Comparison of ENCODE assay signal across 22 mouse cellular contexts in genomic region chr9:103288489-103289180, GRCm38 (mm10). TPM values are rescaled to one million over a fixed set of nuclear protein-coding genes. Genes with fewer than 3 reads are reported as not detected.
A peak's percentile ranks its signal among the peaks of the same experiment; 100 is the strongest.
DNase-seq lines count a peak whose midpoint lies in the region; ATAC-seq and TF ChIP-seq lines count a peak whose summit lies in the region.
"Had no signal": no experiment of that assay in that cellular context is flagged by ENCODE, and none has a peak within 500 bp of the region (broad histone marks: within the 10 kb centered on the region; RNA-seq: fewer than 3 reads in every experiment).

No protein-coding gene starts in this region.

- no peaks in the 10 kb centered on the region for H3K27me3 ChIP-seq in heart, embryonic 10.5 days (ENCODE audit: insufficient read depth, poor library complexity, severe bottlenecking)
- H3K27me3 ChIP-seq in stomach, embryonic 14.5 days (ENCODE audit: control insufficient read depth, insufficient read depth, low read length) = no peaks in the 10 kb centered on the region
- H3K27me3 ChIP-seq in stomach, postnatal 0 days (ENCODE audit: control insufficient read depth, insufficient read depth, low read length) = no peaks in the 10 kb centered on the region
- no peaks in the 10 kb centered on the region for H3K27me3 ChIP-seq in liver, embryonic 12.5 days (replicated peaks)
- H3K27me3 ChIP-seq in stomach, embryonic 15.5 days (replicated peaks) = no peaks in the 10 kb centered on the region
- H3K27me3 ChIP-seq in limb, embryonic 10.5 days (ENCODE audit: low read depth, poor library complexity, severe bottlenecking) = no peaks in the 10 kb centered on the region
- H3K27me3 ChIP-seq: CH12.LX; limb, embryonic 15.5 days; neural tube, embryonic 13.5 days had no signal

- DNase-seq in heart, embryonic 10.5 days (ENCODE audit: low spot score) = peak; percentile 67
- DNase-seq in heart, adult 18-20 months = no peak
- DNase-seq in stomach, postnatal 0 days (ENCODE audit: low spot score) = no peak
- no peak for DNase-seq in limb, embryonic 10.5 days (ENCODE audit: low spot score)
- no peak for DNase-seq in kidney, postnatal 10 days
- DNase-seq: adrenal gland, postnatal 36 days; cerebellum, adult 9-10 months; kidney, adult 9 months; lung, postnatal 14 days; thymus, adult 2 months had no signal

- 63% methylated on average over 13 of the region's 13 CpGs for WGBS in heart, embryonic 10.5 days
- WGBS in stomach, embryonic 14.5 days = 81% methylated on average over 13 of the region's 13 CpGs
- WGBS in stomach, postnatal 0 days = 86% methylated on average over 13 of the region's 13 CpGs
- WGBS in liver, embryonic 12.5 days (ENCODE audit: insufficient replicate concordance) = 40% methylated on average over 13 of the region's 13 CpGs
- 79% methylated on average over 13 of the region's 13 CpGs for WGBS in stomach, embryonic 15.5 days
- 88% methylated on average over 13 of the region's 13 CpGs for WGBS in limb, embryonic 10.5 days

- no peaks in the 10 kb centered on the region for H3K36me3 ChIP-seq in heart, embryonic 10.5 days
- no peaks in the 10 kb centered on the region for H3K36me3 ChIP-seq in stomach, embryonic 14.5 days (ENCODE audit: control insufficient read depth, insufficient read depth, low read length)
- H3K36me3 ChIP-seq in stomach, postnatal 0 days (ENCODE audit: control insufficient read depth, insufficient read depth, low read length) = no peaks in the 10 kb centered on the region
- H3K36me3 ChIP-seq in liver, embryonic 12.5 days = no peaks in the 10 kb centered on the region
- no peaks in the 10 kb centered on the region for H3K36me3 ChIP-seq in stomach, embryonic 15.5 days
- no peaks in the 10 kb centered on the region for H3K36me3 ChIP-seq in limb, embryonic 10.5 days
- H3K36me3 ChIP-seq: limb, embryonic 15.5 days; midbrain, embryonic 10.5 days; neural tube, embryonic 13.5 days had no signal

- peaks cover 22% of the 10 kb centered on the region for H3K4me1 ChIP-seq in heart, embryonic 10.5 days
- no peaks in the 10 kb centered on the region for H3K4me1 ChIP-seq in stomach, embryonic 14.5 days (ENCODE audit: control insufficient read depth, insufficient read depth, low read length)
- no peaks in the 10 kb centered on the region for H3K4me1 ChIP-seq in stomach, postnatal 0 days (replicated peaks; ENCODE audit: control insufficient read depth, insufficient read depth)
- peaks cover 61% of the 10 kb centered on the region for H3K4me1 ChIP-seq in liver, embryonic 12.5 days
- H3K4me1 ChIP-seq in stomach, embryonic 15.5 days = no peaks in the 10 kb centered on the region
- H3K4me1 ChIP-seq in limb, embryonic 10.5 days = 0 out of 2 replicates have a peak, but pooled peaks cover 4% of the 10 kb centered on the region
- H3K4me1 ChIP-seq: limb, embryonic 15.5 days; midbrain, embryonic 10.5 days; neural tube, embryonic 13.5 days had no signal

- ATAC-seq in stomach, embryonic 14.5 days (ENCODE audit: insufficient number of reproducible peaks, insufficient read depth, low FRiP score, low read depth) = peak; percentile 67; the same call in 1 of the 2 replicates
- ATAC-seq in stomach, postnatal 0 days (ENCODE audit: low FRiP score, low TSS enrichment) = no peak
- peak; percentile 86 for ATAC-seq in liver, embryonic 12.5 days
- ATAC-seq in stomach, embryonic 15.5 days (ENCODE audit: insufficient read depth, low FRiP score, low read depth) = peak; percentile 70
- ATAC-seq: forebrain, embryonic 14.5 days; hindbrain, postnatal 0 days; Patski had no signal

- no peaks in the 10 kb centered on the region for H3K9me3 ChIP-seq in heart, embryonic 10.5 days
- no peaks in the 10 kb centered on the region for H3K9me3 ChIP-seq in stomach, embryonic 14.5 days (ENCODE audit: control insufficient read depth, low read depth, low read length)
- no peaks in the 10 kb centered on the region for H3K9me3 ChIP-seq in stomach, postnatal 0 days (ENCODE audit: control insufficient read depth, low read length)
- no peaks in the 10 kb centered on the region for H3K9me3 ChIP-seq in liver, embryonic 12.5 days (replicated peaks)
- H3K9me3 ChIP-seq in stomach, embryonic 15.5 days = no peaks in the 10 kb centered on the region
- H3K9me3 ChIP-seq in limb, embryonic 10.5 days (replicated peaks) = no peaks in the 10 kb centered on the region
- H3K9me3 ChIP-seq: limb, embryonic 15.5 days; midbrain, embryonic 10.5 days; neural tube, embryonic 13.5 days had no signal

- no peak for TF ChIP-seq EP300 in stomach, postnatal 0 days (optimal IDR thresholded peaks at IDR 0.05)

- H3K4me3 ChIP-seq in heart, embryonic 10.5 days = no peak overlapping the region
- no peak overlapping the region for H3K4me3 ChIP-seq in stomach, embryonic 14.5 days (ENCODE audit: low read depth, low read length)
- H3K4me3 ChIP-seq in stomach, postnatal 0 days (ENCODE audit: low read depth, low read length) = no peak overlapping the region
- H3K4me3 ChIP-seq in liver, embryonic 12.5 days = peak overlapping the region; percentile 72
- H3K4me3 ChIP-seq in stomach, embryonic 15.5 days (replicated peaks) = no peak overlapping the region
- no peak overlapping the region for H3K4me3 ChIP-seq in limb, embryonic 10.5 days
- H3K4me3 ChIP-seq: limb, embryonic 15.5 days; midbrain, embryonic 10.5 days; neural tube, embryonic 13.5 days had no signal

- H3K9ac ChIP-seq in stomach, embryonic 14.5 days (replicated peaks; ENCODE audit: low read depth, low read length) = no peak overlapping the region
- no peak overlapping the region for H3K9ac ChIP-seq in stomach, postnatal 0 days (ENCODE audit: low read length)
- H3K9ac ChIP-seq in liver, embryonic 12.5 days = peak overlapping the region; percentile 90
- no peak overlapping the region for H3K9ac ChIP-seq in stomach, embryonic 15.5 days
- H3K9ac ChIP-seq: limb, embryonic 15.5 days; neural tube, embryonic 13.5 days had no signal

- H3K4me2 ChIP-seq in stomach, embryonic 14.5 days (replicated peaks; ENCODE audit: low read depth, low read length) = no peak overlapping the region
- H3K4me2 ChIP-seq in stomach, postnatal 0 days (replicated peaks; ENCODE audit: low read depth) = no peak overlapping the region
- peak overlapping the region; percentile 74 for H3K4me2 ChIP-seq in liver, embryonic 12.5 days
- no peak overlapping the region for H3K4me2 ChIP-seq in stomach, embryonic 15.5 days
- H3K4me2 ChIP-seq: limb, embryonic 15.5 days; neural tube, embryonic 13.5 days had no signal

- TF ChIP-seq CTCF in stomach, postnatal 0 days (IDR thresholded peaks at IDR 0.05; ENCODE audit: low read depth) = no peak

- H3K27ac ChIP-seq in heart, embryonic 10.5 days = peak overlapping the region; percentile 79
- H3K27ac ChIP-seq in stomach, embryonic 14.5 days (ENCODE audit: low read length) = no peak overlapping the region
- H3K27ac ChIP-seq in stomach, postnatal 0 days (replicated peaks) = no peak overlapping the region
- H3K27ac ChIP-seq in liver, embryonic 12.5 days = peak overlapping the region; percentile 100
- H3K27ac ChIP-seq in stomach, embryonic 15.5 days = no peak overlapping the region
- H3K27ac ChIP-seq in limb, embryonic 10.5 days = no peak overlapping the region
- H3K27ac ChIP-seq: hindbrain, postnatal 0 days; limb, embryonic 15.5 days; neural tube, embryonic 13.5 days had no signal

RNA-seq across cellular contexts. Expression of gene 1300017J02Rik, which starts 16.2 kb away (rescaled TPM):
- 6.7 and 7.3 TPM in 2 replicates for polyA plus RNA-seq in heart, embryonic 10.5 days (2016; fragmentation: Nextera tagmentation; extraction: Ambion mirVana)
- total RNA-seq in heart, adult 18-20 months (2021) = not detected
- 0.52 TPM in 1 of 2 replicates, not detected in the other for polyA plus RNA-seq in stomach, embryonic 14.5 days (2014; fragmentation: Nextera tagmentation; extraction: Ambion mirVana)
- polyA plus RNA-seq in stomach, postnatal 0 days (2015; fragmentation: Nextera tagmentation; extraction: Ambion mirVana) = 1.3 TPM in 2 replicates
- 29.7 and 33.1 TPM in 2 replicates for polyA plus RNA-seq in liver, embryonic 12.5 days (2016; fragmentation: Nextera tagmentation; extraction: Ambion mirVana)
- polyA plus RNA-seq in stomach, embryonic 15.5 days (2015; fragmentation: Nextera tagmentation; extraction: Ambion mirVana) = 3.2 and 6.6 TPM in 2 replicates
- 3.6 and 4.2 TPM in 2 replicates for polyA plus RNA-seq in limb, embryonic 10.5 days (2016; fragmentation: Nextera tagmentation; extraction: Ambion mirVana)
- polyA plus RNA-seq: large intestine, adult 2 months had no signal

RNA-seq across cellular contexts. Expression of gene Topbp1, which starts 16.4 kb away (rescaled TPM):
- 56.6 and 62.6 TPM in 2 replicates for polyA plus RNA-seq in heart, embryonic 10.5 days (2016; fragmentation: Nextera tagmentation; extraction: Ambion mirVana)
- 10 to 100 TPM in 1 of 2 experiments, 1 to 10 TPM in 1; 9.0 to 13.4 TPM for total RNA-seq in heart, adult 18-20 months (2021)
- polyA plus RNA-seq in stomach, embryonic 14.5 days (2014; fragmentation: Nextera tagmentation; extraction: Ambion mirVana) = 79.5 and 82.2 TPM in 2 replicates
- 15.6 and 17.2 TPM in 2 replicates for polyA plus RNA-seq in stomach, postnatal 0 days (2015; fragmentation: Nextera tagmentation; extraction: Ambion mirVana)
- polyA plus RNA-seq in liver, embryonic 12.5 days (2016; fragmentation: Nextera tagmentation; extraction: Ambion mirVana) = 69.8 and 74.1 TPM in 2 replicates
- polyA plus RNA-seq in stomach, embryonic 15.5 days (2015; fragmentation: Nextera tagmentation; extraction: Ambion mirVana) = 55.9 and 62.2 TPM in 2 replicates
- polyA plus RNA-seq in limb, embryonic 10.5 days (2016; fragmentation: Nextera tagmentation; extraction: Ambion mirVana) = 87.3 and 90.2 TPM in 2 replicates

RNA-seq across cellular contexts. Expression of gene Trf, which starts 58.4 kb away (rescaled TPM):
- polyA plus RNA-seq in heart, embryonic 10.5 days (2016; fragmentation: Nextera tagmentation; extraction: Ambion mirVana) = 32.8 and 314 TPM in 2 replicates
- 10 to 100 TPM; 44.2 to 67.1 TPM for total RNA-seq in heart, adult 18-20 months (2021)
- polyA plus RNA-seq in stomach, embryonic 14.5 days (2014; fragmentation: Nextera tagmentation; extraction: Ambion mirVana) = 26.8 and 29.8 TPM in 2 replicates
- polyA plus RNA-seq in stomach, postnatal 0 days (2015; fragmentation: Nextera tagmentation; extraction: Ambion mirVana) = 83.4 and 105 TPM in 2 replicates
- polyA plus RNA-seq in liver, embryonic 12.5 days (2016; fragmentation: Nextera tagmentation; extraction: Ambion mirVana) = 2,820 and 2,901 TPM in 2 replicates
- 195 and 466 TPM in 2 replicates for polyA plus RNA-seq in stomach, embryonic 15.5 days (2015; fragmentation: Nextera tagmentation; extraction: Ambion mirVana)
- polyA plus RNA-seq in limb, embryonic 10.5 days (2016; fragmentation: Nextera tagmentation; extraction: Ambion mirVana) = 9.3 and 10.5 TPM in 2 replicates
- total RNA-seq: CH12.LX had no signal
- polyA plus RNA-seq: Patski had no signal

RNA-seq across cellular contexts. Expression of gene Gm20425, which starts 58.5 kb away (rescaled TPM):
- 0.90 TPM in 1 of 2 replicates, not detected in the other for polyA plus RNA-seq in heart, embryonic 10.5 days (2016; fragmentation: Nextera tagmentation; extraction: Ambion mirVana)
- 1 to 10 TPM; 5.5 to 6.7 TPM for total RNA-seq in heart, adult 18-20 months (2021)
- polyA plus RNA-seq in stomach, embryonic 14.5 days (2014; fragmentation: Nextera tagmentation; extraction: Ambion mirVana) = 1.9 TPM in 1 of 2 replicates, not detected in the other
- polyA plus RNA-seq in stomach, postnatal 0 days (2015; fragmentation: Nextera tagmentation; extraction: Ambion mirVana) = 9.3 and 10.4 TPM in 2 replicates
- polyA plus RNA-seq in liver, embryonic 12.5 days (2016; fragmentation: Nextera tagmentation; extraction: Ambion mirVana) = 4.9 and 5.2 TPM in 2 replicates
- 5.6 TPM in 1 of 2 replicates, not detected in the other for polyA plus RNA-seq in stomach, embryonic 15.5 days (2015; fragmentation: Nextera tagmentation; extraction: Ambion mirVana)
- polyA plus RNA-seq in limb, embryonic 10.5 days (2016; fragmentation: Nextera tagmentation; extraction: Ambion mirVana) = not detected in 2 replicates
- total RNA-seq: CH12.LX; hematopoietic stem cell, adult 5-6 weeks had no signal
- polyA plus RNA-seq: large intestine, adult 2 months; midbrain, embryonic 10.5 days; Patski; thymus, adult 2 months had no signal

Comparison
In these comparisons a context has a peak if more than half of its experiments do, and no peak if none do; other contexts are left out.
1. H3K27ac ChIP-seq: peak in heart, embryonic 10.5 days (single experiment) and liver, embryonic 12.5 days (single experiment); none in stomach, embryonic 14.5 days (single experiment), stomach, postnatal 0 days (single experiment), stomach, embryonic 15.5 days (single experiment) and limb, embryonic 10.5 days (single experiment).